ENCODE assay signal across 8 mouse cellular contexts in the genomic region with DNA sequence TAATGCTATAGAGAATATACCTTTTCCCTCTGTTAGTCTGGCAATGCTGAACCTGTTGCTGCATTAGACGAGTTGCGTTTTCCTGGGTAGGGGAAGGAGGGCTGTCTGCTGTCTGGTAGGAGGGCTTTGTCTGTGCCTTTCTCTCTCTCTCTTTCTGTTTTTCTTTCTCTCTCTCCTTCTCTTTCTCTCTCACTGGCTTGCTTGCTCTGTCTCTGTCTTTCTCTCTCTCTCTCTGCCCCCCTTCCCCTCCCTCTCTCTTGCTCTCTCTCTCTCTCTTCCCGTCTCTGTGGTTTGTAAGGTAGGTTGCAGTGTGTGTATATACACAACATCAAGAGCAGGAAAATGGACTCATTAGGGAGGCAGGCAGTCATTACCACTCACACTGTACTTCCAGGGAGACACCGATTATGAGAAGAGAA. TPM values are rescaled to one million over a fixed set of nuclear protein-coding genes. Genes with fewer than 3 reads are reported as not detected.
DNase-seq lines count a peak whose midpoint lies in the region; ATAC-seq and TF ChIP-seq lines count a peak whose summit lies in the region.

No protein-coding gene starts in this region.

- peak; percentile 81 for DNase-seq in brain, adult 2 months (ENCODE audit: low read depth, low spot score)
- peak; percentile 29 for DNase-seq in gastrocnemius, postnatal 25 days
- peak; percentile 56 for DNase-seq in lung, adult 2 months
- no peak for DNase-seq in frontal cortex, postnatal 25 days (ENCODE audit: low spot score in 2 of 2)

- peak; percentile 58; the same call in 1 of the 2 replicates for TF ChIP-seq POLR2A in lung, adult 2 months (IDR thresholded peaks at IDR 0.05; ENCODE audit: borderline replicate concordance, extremely low read depth, low read depth, low read length)
- no peak for TF ChIP-seq POLR2A in olfactory bulb, adult 2 months (IDR thresholded peaks at IDR 0.05; ENCODE audit: insufficient read depth, low read depth, low read length)

- WGBS in intestine, postnatal 0 days, result 35% methylated on average over 4 of the region's 4 CpGs
- WGBS in lung, adult 2 months, result 2% methylated on average over 4 of the region's 4 CpGs
- 5% methylated on average over 4 of the region's 4 CpGs for WGBS in olfactory bulb, adult 2 months

- no peaks in the 10 kb centered on the region for H3K36me3 ChIP-seq in erythroblast, embryonic 14.5 days (ENCODE audit: control insufficient read depth)
- no peaks in the 10 kb centered on the region for H3K36me3 ChIP-seq in intestine, postnatal 0 days (ENCODE audit: control insufficient read depth, insufficient read depth)

- H3K4me1 ChIP-seq in erythroblast, embryonic 14.5 days (ENCODE audit: control insufficient read depth), result no peaks in the 10 kb centered on the region
- no peaks in the 10 kb centered on the region for H3K4me1 ChIP-seq in intestine, postnatal 0 days (replicated peaks; ENCODE audit: control insufficient read depth, insufficient read depth, low read length)
- H3K4me1 ChIP-seq in lung, adult 2 months (ENCODE audit: control insufficient read depth, insufficient read depth, low read length), result peaks cover 17% of the 10 kb centered on the region
- peaks cover 3% of the 10 kb centered on the region; the same call in 1 of the 2 replicates for H3K4me1 ChIP-seq in olfactory bulb, adult 2 months (ENCODE audit: control insufficient read depth, insufficient read depth, low read length)

- no peaks in the 10 kb centered on the region for H3K27me3 ChIP-seq in erythroblast, embryonic 14.5 days (ENCODE audit: control insufficient read depth)
- H3K27me3 ChIP-seq in intestine, postnatal 0 days (replicated peaks; ENCODE audit: control insufficient read depth, insufficient read depth, low read length), result no peaks in the 10 kb centered on the region

- H3K27ac ChIP-seq in intestine, postnatal 0 days (ENCODE audit: low read depth, low read length), result peak overlapping the region; percentile 63
- peak overlapping the region; percentile 67; the same call in 1 of the 2 replicates for H3K27ac ChIP-seq in olfactory bulb, adult 2 months (ENCODE audit: insufficient read depth, low read depth, low read length)

- H3K4me2 ChIP-seq in intestine, postnatal 0 days (replicated peaks; ENCODE audit: low read depth), result peak overlapping the region; percentile 54

- H3K4me3 ChIP-seq in erythroblast, embryonic 14.5 days (replicated peaks), result peak overlapping the region; percentile 31
- peak overlapping the region; percentile 32 for H3K4me3 ChIP-seq in intestine, postnatal 0 days (ENCODE audit: low read depth, low read length)
- H3K4me3 ChIP-seq in lung, adult 2 months (replicated peaks; ENCODE audit: extremely low read depth, low read depth, low read length), result peak overlapping the region; percentile 84
- H3K4me3 ChIP-seq in olfactory bulb, adult 2 months (ENCODE audit: insufficient read depth, low read depth, low read length), result peak overlapping the region; percentile 34

- no peaks in the 10 kb centered on the region for H3K9me3 ChIP-seq in erythroblast, embryonic 14.5 days (ENCODE audit: control insufficient read depth, low read length)
- H3K9me3 ChIP-seq in intestine, postnatal 0 days (ENCODE audit: control insufficient read depth), result no peaks in the 10 kb centered on the region

- no peak for TF ChIP-seq CTCF in intestine, postnatal 0 days (IDR thresholded peaks at IDR 0.05; ENCODE audit: low read depth)
- no peak for TF ChIP-seq CTCF in lung, adult 2 months (IDR thresholded peaks at IDR 0.05; ENCODE audit: insufficient read depth, low read length)
- no peak for TF ChIP-seq CTCF in olfactory bulb, adult 2 months (IDR thresholded peaks at IDR 0.05; ENCODE audit: insufficient read depth, low read depth, low read length)

- ATAC-seq in erythroblast, adult 5-6 weeks (replicated peaks; ENCODE audit: low FRiP score, poor library complexity, severe bottlenecking), result no peak
- ATAC-seq in intestine, postnatal 0 days, result no peak

- H3K9ac ChIP-seq in intestine, postnatal 0 days (ENCODE audit: low read depth, low read length), result peak overlapping the region; percentile 18; the same call in 1 of the 2 replicates

RNA-seq across cellular contexts. Expression of gene Zbtb20, which starts 31.6 kb away (rescaled TPM):
- 0.10 and 0.13 TPM in 2 replicates for polyA plus RNA-seq in erythroblast, embryonic 14.5 days (2012)
- total RNA-seq in erythroblast, adult 5-6 weeks (2015; ENCODE audit: low replicate concordance), result 2.5 and 3.6 TPM in 2 replicates
- total RNA-seq in erythroblast, adult 5-6 weeks (2017; ENCODE audit: low replicate concordance), result 0.56 and 3.3 TPM in 2 replicates
- 10 to 100 TPM; 86.5 to 93.4 TPM for total RNA-seq in gastrocnemius, postnatal 25 days (2021)
- 10.6 and 13.3 TPM in 2 replicates for polyA plus RNA-seq in intestine, postnatal 0 days (2015; fragmentation: Nextera tagmentation; extraction: Ambion mirVana)
- 29.9 and 30.7 TPM in 2 replicates for polyA plus RNA-seq in lung, adult 2 months (2012; rRNA removed)
- polyA plus RNA-seq in olfactory bulb, adult 2 months (2012; ENCODE audit: insufficient read depth, insufficient read length, low replicate concordance, missing spikeins), result 72.7 and 297 TPM in 2 replicates

Comparison
In these comparisons a context has a peak if more than half of its experiments do, and no peak if none do; other contexts are left out.
1. H3K4me3 ChIP-seq: peak in every context shown above with its lines; median percentile 84 in lung, adult 2 months; 34 in olfactory bulb, adult 2 months; 32 in intestine, postnatal 0 days; 31 in erythroblast, embryonic 14.5 days.
2. DNase-seq: peak in brain, adult 2 months (single experiment), gastrocnemius, postnatal 25 days (single experiment) and lung, adult 2 months (single experiment); none in frontal cortex, postnatal 25 days (0 of 2).
3. RNA of gene Zbtb20, which starts 31.6 kb away (polyA plus RNA-seq): 72.7 to 297 TPM in olfactory bulb, adult 2 months, 29.9 to 30.7 TPM in lung, adult 2 months and 10.6 to 13.3 TPM in intestine, postnatal 0 days; 0.10 to 0.13 TPM in erythroblast, embryonic 14.5 days; every median in the first group is over 10 times any median in the second.